Mouse (Mus musculus): ENCODE measurements at regions not wholly inside any gene's neighbourhood (a gene's known extent, or its start where the extent isn't known, plus 50 kb on each side); places are given as distances from the start of the nearest gene placed in this dataset.

DNA sequence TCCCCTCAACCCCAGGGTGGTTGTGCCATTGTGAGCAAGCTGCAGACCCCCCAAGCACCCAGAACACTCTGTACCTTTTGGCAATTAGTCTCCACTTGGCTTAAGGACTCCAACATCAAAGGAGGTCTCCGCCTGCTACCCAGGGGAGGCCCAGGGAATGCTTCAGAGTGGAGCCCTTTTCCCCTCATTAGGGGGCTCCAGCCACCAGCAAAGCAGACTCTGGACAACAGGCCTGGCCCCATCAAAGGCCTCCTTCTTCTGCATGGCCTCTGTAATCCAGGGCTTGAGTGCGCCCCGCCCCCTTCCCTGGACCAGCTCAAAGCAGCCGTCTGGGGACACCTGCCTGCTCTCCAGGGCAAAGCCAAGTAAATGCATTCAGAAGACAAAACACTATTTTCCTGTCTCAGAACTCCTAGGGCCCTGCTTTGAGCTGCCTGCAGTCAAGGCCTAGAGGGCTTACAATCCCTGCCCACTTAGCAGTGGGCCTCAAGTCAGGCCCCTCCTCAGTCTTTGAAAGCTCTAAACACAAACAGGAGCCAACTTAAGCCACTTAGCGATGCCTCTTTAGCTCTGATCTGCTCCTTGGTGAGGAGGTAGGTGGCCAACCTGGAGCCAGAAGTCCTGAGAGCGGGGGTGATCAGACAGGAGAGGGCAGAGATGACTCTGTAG is 139.4 kb upstream of the Smim23 start:
- TF ChIP-seq EP300 (IDR thresholded peaks at IDR 0.05) (no peak), CTCF (IDR thresholded peaks at IDR 0.05) (no peak)

Measured in lung, postnatal 0 days (tissue).